Comparison of ENCODE assay signal across 19 mouse cellular contexts in the genomic region with DNA sequence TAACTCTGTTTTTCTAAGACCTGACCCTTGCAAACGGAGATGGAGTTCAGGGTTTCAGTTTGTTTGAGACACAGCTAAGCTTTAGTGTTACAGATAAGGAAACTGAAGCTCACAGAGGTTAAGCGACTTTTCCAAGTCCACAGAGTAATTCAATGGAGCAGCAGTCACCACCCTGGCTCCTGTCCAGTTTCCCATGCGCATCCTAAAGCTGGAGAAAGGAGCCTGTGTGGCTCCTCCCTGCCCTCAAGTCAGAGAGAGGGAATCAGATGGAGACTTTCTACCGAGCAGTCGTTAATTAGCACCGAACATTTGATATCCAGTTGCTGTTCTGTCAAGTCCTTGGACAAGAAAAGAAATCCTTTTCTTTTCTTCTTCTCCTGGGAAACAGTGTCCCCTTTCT. TPM values are rescaled to one million over a fixed set of nuclear protein-coding genes. Genes with fewer than 3 reads are reported as not detected.
"Had no signal": no experiment of that assay in that cellular context is flagged by ENCODE, and none has a peak within 500 bp of the region (broad histone marks: within the 10 kb centered on the region; RNA-seq: fewer than 3 reads in every experiment).

No protein-coding gene starts in this region.

- DNase-seq: layer of hippocampus, adult 9-11 months; lung, adult 2 months; lung, postnatal 14 days; retina, postnatal 1 day; right cerebral cortex, postnatal 4 days; spleen, adult 18-20 months; thymus, adult 18-20 months; thymus, postnatal 14 days had no signal

- H3K4me2 ChIP-seq: liver, embryonic 11.5 days; liver, embryonic 15.5 days; midbrain, embryonic 11.5 days had no signal

- ATAC-seq: intestine, postnatal 0 days; midbrain, embryonic 16.5 days had no signal

- H3K4me3 ChIP-seq: limb, embryonic 10.5 days; liver, embryonic 15.5 days; megakaryocyte, embryonic 14.5 days had no signal

- H3K36me3 ChIP-seq: liver, embryonic 15.5 days had no signal

- H3K27ac ChIP-seq: limb, embryonic 10.5 days; liver, embryonic 15.5 days; macrophage had no signal

- H3K9me3 ChIP-seq: limb, embryonic 10.5 days; liver, embryonic 15.5 days had no signal

- H3K9ac ChIP-seq: liver, embryonic 15.5 days had no signal

RNA-seq across cellular contexts. Expression of a gene that starts 36.8 kb away (rescaled TPM):
- polyA plus RNA-seq: intestine, postnatal 0 days; kidney, embryonic 16.5 days; limb, embryonic 10.5 days; limb, embryonic 14.5 days; liver, embryonic 11.5 days; liver, embryonic 15.5 days; lung, adult 2 months; macrophage; midbrain, embryonic 11.5 days; midbrain, embryonic 16.5 days; stomach, embryonic 14.5 days had no signal
